Mouse (Mus musculus): Measurements from ENCODE around the gene Ift80. TPM values are rescaled to one million over a fixed set of nuclear protein-coding genes. Genes with fewer than 3 reads are reported as not detected.
A peak's percentile ranks its signal among the peaks of the same experiment; 100 is the strongest.
"Not testable (repeated sequence)": the region's sequence is repeated elsewhere in the genome, so short reads cannot be mapped to it uniquely, and the experiment has no call there.

Gene Ift80
- total and polyA plus RNA-seq, 3 experiments: 0.88 to 31.4 (median 21.1) TPM

DNA sequence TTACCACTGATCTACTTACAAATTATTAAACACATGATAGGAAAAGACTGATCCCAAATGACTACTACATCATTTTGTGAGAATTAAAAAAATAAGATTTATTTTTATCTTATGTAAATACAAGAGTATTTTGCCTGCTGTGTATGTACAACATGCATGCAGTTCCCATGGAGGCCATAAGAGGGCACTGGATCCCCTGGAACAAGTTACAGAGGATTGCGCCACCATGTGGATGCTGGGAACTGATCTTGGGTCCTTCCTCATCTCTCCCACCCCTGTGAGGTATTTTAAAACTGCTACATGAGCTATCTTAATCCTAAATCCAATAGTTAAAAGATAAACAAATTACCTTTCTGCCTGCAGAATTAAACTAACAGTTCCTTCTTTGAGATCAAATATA lies 68.9 kb downstream of the Ift80 start:
- no peak for DNase-seq

DNA sequence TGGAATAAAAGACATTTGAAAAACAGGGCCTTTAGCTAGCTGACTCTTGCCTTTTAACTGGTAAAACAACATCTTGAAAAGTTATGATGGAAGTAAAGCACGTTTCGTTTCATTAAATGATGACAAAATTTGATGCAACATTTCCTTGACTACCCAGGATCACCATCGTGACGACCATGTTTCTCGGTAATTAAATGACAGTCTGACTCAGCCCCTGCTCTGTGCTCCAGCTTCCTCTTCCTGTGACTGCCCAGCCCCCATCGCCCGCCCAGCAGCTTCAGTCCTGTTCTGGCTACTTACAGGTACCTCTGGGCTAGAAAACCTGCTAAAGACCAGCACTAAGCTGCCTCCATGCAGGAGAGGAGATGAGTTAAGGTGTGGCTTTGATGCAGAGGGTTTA lies 70.1 kb downstream of the Ift80 start:
- no peak for DNase-seq

DNA sequence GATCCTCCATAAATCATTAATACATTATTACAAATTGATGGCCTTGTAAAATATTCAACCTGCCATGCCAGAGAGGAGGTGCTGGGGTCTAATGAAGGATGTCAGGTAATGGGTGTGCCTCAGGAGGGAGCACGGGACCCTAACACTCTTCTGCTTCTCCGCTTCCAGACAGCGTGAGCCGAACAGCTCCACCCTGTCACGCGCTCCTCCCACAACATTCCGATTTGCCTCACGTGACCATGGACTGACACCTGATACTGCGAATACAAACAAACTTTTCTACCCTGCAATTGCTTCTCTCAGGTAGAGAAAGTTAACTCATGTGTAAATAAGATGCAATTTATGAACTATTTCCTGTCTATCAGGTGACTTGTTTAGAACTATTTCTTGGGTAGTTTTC lies 75.8 kb downstream of the Ift80 start:
- DNase-seq: no peak

DNA sequence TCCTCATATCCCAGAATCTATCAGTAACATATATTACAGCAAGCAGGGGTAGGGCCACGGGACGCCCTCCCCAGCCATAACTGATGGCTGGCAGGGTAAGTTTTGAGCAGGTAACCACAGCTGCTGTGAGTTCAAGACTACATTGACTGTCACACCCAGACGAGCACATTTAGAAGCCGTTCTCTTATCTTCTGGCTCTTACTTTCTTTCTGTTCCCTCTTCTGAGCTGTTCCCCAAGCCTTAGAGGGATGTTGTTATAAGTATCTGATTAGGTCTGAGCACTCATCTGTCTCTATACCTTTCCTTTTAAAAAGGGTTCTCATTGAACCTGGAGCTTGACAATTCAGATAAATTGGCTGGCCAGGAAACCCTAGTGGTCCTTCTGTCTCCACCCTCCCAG lies 96.9 kb downstream of the Ift80 start:
- DNase-seq: no peak

DNA sequence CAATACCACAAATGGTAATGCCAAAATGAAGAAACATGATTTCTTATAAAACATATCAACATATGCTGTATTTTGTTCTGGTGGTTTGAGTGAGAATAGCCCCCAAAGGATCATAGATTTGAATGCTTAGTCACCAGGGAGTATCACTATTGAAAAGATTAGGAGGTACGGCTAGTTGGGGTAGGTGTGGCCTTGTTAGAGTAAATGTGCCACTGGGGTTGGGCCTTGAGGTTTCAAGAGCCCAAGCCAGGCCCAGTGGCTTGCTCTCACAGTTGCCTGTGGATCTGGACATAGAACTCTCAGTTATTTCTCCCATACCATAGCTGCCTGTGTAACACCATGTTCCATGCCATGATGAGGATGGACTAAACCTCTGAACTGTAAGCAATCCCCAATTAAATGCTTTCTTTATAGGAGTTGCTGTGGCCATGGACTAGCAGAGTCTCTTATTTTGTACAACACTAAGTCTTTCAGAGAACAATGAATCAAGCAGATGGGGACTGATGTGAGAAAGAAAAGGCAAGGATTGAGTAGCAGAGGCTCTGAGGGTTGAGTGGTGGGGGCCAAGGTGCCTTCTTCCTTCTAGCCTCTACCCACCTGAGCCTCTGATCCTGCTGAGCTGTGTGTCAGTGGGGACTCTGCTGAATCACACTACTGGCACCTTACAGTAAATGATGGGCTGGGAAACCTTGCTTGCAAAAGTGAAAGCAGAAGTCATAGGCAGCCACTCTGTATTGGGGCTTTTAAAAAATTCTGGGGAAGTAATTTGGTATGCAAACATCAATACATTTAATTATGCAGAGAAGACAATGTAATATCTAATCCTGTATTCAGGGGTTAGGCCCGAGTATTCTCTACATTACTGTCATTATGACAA lies 99.2 kb downstream of the Ift80 start:
- DNase-seq: no peak

DNA sequence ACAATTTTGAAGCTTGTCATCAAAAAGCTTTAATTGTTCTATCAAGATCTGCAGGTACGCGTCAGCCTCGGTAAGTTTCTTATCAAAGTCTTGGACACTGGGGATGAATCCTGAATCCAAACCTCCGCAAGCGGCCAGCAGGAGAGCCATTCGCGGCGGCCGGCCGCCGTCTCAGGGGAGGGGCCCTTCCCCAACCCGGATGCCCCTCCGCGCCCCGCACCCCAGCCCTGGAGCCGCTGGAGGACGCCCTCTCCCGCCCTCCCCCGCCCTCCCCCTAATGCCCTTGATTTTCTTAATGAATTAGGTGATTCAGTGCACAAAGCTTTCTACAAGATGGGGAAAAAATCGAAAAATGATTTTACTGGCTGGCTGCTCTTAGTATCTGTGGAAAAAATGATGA lies 101.7 kb downstream of the Ift80 start:
- DNase-seq: not testable (repeated sequence)

DNA sequence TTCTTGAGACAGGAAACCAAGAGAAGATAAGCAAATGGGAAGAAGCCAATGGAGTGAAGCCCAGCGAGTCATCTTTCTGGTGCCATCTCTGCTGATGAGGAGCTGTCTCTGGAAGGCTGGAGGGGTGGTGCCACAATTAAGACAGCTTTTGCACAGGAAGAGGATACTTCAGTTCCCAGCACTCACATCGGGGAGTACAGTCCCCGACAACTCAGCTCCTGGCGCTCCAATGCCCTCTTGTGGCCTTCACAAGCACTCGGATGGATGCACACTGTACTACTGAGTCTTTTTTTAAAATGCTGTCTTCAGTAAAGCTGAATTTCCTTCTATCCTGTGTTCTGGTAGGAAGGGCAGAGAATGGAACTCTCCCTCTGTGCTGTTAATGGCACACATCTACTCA lies 107.2 kb downstream of the Ift80 start:
- no peak for DNase-seq

DNA sequence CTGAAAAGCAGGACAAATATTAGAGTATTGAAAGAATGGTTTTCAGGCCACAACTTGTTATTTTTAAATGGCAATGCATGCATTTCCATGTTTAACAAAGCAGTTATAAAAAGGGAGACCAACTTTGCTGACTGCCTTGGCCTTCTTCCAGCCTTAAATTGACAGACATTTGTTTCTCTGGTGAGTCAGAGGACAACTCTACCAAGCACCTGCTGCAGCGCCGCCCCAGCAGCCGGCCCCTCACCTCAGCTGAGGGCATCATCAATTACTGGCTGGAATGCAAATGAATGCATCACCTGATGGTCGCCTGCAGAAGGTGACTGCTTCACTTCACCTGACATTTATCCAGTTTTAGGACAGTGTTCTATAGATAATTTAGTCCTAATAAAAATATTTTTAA lies 108.9 kb downstream of the Ift80 start:
- peak; percentile 25 for DNase-seq

DNA sequence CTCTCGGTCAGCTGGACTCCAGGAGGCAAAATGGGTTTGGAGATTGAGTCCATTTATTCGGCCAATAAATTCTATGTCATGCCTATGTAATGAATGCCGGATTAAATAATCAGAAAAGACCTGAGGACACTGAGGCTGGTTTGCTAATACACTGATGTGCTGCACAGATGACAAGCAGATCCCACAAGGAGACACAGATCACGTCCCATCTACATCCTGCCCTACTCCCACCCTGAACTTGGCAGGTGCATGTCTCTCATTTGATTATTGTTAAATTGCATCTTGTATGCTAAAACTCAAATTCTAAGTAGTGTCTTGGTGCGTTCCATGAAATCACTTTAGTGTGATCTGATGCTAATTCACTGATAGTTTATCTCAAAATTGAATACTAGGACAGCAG lies 117.5 kb downstream of the Ift80 start:
- no peak for DNase-seq

DNA sequence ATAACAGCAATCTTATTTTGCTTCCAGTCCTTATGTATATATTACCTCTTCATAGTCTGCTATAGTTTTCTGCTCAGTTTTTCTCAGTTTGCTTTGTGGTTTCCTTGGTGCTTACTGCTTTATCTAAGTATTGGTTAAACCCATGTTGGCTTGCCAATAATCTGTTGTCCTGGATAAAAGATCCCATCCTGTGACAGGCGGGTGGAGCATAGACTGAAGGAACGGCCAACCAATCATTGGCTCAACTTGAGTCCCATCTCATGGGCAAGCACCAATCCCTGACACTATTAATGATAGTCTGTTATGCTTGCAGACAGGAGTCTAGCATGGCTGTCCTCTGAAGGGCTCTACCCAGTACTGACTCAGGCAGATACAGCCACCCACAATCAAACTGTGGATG lies 130.3 kb downstream of the Ift80 start:
- DNase-seq: no peak

DNA sequence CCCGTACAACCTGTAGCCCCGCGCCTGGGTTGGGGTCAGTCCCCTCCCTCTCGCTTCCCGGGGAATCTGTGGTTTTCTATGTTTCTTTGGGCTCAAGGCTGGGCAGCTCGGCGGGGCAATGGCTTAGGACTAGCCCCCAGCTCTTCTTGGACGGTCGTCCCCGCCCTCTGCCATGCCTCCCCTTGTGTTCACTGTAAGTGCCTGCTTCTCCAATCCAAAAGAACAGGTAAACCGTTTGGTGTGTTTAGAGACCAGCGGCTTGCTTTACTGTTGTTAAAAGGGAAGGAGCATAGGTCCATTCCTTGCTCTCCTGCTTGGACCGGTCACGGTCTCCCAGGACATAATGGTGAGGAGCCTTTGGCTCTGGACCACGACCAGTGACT lies 133.8 kb downstream of the Ift80 start:
- DNase-seq: peak; percentile 2

DNA sequence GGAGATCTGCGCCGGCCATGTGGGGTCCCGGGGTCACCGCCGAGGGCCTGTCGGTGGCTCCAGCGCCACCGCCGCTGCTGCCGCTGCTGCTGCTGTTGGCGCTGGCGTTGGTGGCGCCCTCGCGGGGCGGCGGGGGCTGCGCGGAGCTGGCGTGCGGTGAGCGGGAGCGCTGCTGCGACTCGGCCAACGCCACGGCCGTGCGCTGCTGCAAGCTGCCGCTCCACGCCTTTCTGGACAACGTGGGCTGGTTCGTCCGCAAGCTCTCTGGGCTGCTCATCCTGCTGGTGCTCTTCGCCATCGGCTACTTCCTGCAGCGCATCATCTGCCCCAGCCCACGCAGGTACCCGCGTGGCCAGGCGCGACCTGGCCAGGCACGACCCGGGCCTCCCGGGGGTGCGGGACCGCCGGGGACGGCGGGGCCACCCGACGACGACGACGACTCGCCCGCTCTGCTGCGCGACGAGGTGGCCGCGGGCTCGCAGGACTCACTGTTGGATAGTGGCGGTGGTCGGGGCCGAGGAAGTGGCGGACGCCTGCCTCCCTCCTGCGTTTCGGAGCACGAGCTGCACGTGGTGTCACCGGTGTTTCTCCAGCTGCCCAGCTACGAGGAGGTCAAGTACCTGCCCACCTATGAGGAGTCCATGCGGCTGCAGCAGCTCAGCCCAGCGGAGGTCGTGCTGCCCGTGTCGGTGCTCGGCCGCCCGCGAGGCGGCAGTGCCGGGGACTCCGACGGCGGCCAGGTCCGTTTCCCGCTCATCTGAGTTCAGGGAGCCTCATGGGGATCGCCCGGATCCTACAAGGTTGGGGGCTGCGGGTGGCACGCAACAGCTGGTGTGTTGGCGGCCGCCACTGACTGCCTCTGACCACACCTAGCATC lies 134.4 kb downstream of the Ift80 start:
- DNase-seq: peak; percentile 16

DNA sequence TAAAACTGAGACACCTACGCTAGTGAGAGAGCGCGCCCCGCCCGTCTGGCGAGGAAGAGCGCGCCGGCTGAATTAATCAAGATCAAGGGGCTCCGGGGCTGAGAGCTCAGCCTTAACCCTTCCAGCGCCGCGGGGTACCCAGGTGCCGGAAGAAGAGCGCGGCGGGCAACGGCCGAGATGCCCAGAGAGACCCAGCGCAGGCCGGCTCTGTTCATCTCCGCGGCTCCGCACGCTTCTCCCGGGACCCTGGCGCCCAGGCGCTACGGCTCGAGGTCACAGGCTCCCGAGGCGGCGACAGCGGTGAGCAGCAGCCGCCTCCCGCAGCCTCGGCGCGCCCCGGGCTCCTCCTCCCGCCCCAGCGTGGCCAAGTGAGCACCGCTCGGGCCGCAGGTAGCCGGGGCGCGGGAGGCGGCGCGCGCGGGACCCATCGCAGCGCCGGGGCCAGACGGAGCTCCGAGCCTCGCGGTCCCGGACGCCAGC lies 135.1 kb downstream of the Ift80 start, which contains the start of gene 1110032F04Rik:
TSS of gene 1110032F04Rik (plus strand) at position 376 of the 480 bp plus-strand sequence.
- DNase-seq: peak; percentile 58

DNA sequence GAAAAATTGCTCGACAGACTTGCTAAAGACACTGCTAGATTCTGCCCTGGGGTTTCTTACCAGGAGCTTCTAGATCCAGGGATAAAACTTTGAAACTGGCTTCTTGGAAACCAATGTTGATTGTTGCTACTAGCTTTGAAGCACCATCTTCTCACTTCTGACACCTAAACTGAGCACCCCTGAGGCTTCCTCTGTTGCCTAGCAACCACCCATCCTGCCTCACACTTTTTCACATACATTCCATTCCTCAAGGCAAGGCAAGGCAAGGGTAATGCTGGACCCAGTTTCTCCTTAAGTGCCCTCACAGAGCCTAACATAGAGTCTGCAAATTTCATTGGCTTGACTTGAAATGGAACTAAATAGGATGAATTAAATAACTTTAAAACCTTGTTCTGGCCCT lies 152.0 kb downstream of the Ift80 start:
- no peak for DNase-seq

DNA sequence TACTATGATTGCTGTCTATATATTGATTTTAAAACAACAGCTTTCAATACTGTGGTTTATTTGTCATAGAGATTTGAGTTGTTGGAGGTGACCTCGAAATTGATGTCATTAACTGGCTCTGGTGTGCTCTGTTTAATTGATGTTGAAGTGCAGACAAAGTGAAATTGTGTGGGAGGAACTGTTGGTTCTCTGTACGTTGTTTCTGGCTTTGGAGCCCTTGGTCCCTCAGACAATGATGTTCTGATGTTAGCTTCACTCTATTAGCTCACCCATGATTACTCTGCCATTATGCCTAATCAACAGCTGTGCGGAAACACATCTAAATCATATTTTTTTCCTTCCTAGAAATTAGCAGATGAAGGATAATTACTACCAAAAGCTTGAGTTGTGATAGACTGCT lies 156.0 kb downstream of the Ift80 start:
- DNase-seq: no peak

DNA sequence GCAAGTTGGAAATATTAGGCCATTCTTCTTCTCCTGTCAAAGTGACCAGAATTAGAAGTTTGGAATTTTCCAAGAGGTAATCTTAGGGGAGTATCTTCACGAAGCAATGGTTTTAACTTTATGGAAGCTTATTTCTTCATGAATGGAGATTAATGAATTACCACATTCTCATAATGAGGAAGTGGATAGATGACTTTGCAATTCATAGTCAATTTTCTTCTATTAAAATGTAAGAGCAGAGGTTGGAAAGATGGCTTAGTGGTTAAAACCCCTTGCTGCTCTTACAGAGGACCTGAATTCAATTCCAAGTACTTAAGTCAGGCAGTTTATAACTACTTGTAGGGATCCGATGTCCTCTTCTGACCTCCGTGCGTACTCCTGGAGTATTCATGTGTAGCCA lies 160.3 kb downstream of the Ift80 start:
- no peak for DNase-seq

Small RNA genes lying within 50 kb of the gene (microRNA-seq; reads per million reads assigned to microRNA genes)
- gene Mir15b (1,156 to 1,262 reads per million in 2 experiments), gene Mir16-2 (246 to 304 reads per million in 2 experiments)

Other genes with a start within 250 kb of the Ift80 start
- gene 1110032F04Rik, start 135.0 kb downstream of the Ift80 start, total RNA-seq (2021): not detected
- 0.31 and 0.37 TPM in 2 replicates for gene 1110032F04Rik, start 135.0 kb downstream of the Ift80 start, polyA plus RNA-seq (2012; rRNA removed)
- 10 to 100 TPM; 26.1 to 26.9 TPM for gene Smc4, start 168 bp upstream of the Ift80 start, total RNA-seq (2021)
- gene Smc4, start 168 bp upstream of the Ift80 start, polyA plus RNA-seq (2012; rRNA removed): 5.7 and 6.2 TPM in 2 replicates
- 1 to 10 TPM; 5.4 to 6.7 TPM for gene Trim59, start 40.2 kb upstream of the Ift80 start, total RNA-seq (2021)
- gene Trim59, start 40.2 kb upstream of the Ift80 start, polyA plus RNA-seq (2012; rRNA removed): 0.78 and 0.97 TPM in 2 replicates
- 10 to 100 TPM; 49.9 to 71.0 TPM for gene Kpna4, start 122.5 kb upstream of the Ift80 start, total RNA-seq (2021)
- 7.2 and 7.7 TPM in 2 replicates for gene Kpna4, start 122.5 kb upstream of the Ift80 start, polyA plus RNA-seq (2012; rRNA removed)
- not detected for gene Arl14, start 217.8 kb upstream of the Ift80 start, total RNA-seq (2021)
- not detected in 2 replicates for gene Arl14, start 217.8 kb upstream of the Ift80 start, polyA plus RNA-seq (2012; rRNA removed)

Measured in adrenal gland, adult 2 months (tissue).